Mouse (Mus musculus): ENCODE measurements at regions not wholly inside any gene's neighbourhood (a gene's known extent, or its start where the extent isn't known, plus 50 kb on each side); places are given as distances from the start of the nearest gene placed in this dataset.

DNA sequence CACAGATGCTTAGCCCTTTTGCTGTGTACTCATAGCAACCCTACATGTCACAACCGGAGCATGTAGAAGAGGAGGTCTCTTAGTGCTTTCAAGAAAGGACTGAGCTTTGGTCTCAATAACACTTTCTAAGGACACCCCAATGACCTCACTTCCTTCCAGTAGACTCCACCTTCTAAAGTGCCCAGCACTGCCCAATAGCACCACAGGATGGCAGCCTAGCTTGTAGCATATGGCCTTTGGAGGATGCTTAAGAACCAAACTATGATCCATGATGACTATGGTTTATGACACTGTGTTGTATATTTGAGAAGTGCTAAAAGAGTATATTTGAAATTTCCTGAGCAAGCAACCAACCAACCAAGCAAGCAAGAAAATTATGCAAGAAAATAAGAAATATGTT lies 223.3 kb upstream of the Elac2 start:
- ATAC-seq (replicated peaks; ENCODE audit: low FRiP score, low TSS enrichment, poor library complexity, severe bottlenecking) = peak; percentile 94

DNA sequence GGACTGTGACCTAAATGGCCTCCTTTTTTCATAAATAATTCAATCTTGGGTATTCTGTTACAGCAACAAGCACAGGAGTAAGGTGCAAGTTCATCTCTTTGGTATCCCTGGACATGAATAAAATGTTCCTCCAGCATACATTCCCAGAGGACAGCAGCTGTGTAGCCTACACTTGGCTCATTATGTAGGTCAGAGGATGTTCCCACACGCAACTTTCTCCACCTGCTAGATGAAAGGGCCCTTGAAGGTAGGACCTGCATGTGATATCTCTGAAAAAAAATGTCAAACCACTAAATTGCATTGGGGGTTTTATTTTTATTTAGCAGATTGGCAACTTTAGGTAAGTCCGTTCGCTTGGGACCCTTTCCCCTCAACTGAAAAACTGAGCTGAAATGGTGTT lies 218.2 kb upstream of the Elac2 start:
- ATAC-seq (replicated peaks; ENCODE audit: low FRiP score, low TSS enrichment, poor library complexity, severe bottlenecking) = no peak

DNA sequence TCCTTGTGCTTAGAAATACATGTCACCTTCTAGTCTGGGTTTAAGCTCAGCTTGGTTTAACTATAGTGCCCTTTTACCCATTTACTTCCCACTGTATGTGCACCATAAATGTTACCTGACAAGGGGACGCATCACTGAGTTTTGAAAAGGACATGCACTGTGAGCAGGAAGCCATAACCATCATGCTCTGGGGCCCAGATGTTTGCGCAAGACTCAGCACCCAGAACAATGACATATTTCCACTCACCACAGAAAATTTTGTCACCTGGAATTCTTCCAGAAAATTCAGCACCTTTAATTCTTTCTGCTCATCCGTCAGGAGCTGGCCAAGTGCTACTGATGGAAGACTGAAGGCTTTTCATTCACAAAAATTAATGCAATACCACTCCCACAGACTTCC lies 216.1 kb upstream of the Elac2 start:
- ATAC-seq (replicated peaks; ENCODE audit: low FRiP score, low TSS enrichment, poor library complexity, severe bottlenecking) = no peak

DNA sequence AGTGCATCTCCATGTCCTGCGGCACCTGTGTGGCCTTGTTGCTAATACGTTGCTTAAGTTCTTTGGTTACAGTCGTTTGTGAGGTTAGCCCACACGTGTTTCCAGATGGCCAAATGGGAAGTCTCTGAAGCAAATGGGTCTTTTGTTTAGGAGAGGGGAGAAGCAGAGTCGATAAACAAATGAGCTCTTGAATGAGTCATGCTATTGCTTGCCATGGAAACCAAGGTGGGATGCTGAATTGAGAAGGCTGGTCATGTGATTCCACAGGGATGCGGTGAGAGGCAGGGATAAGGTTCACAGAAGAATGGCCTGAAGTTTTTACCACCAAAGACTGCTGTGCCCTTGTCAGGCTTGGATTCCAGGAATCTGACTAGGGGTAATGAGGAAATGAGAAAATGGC lies 214.8 kb upstream of the Elac2 start:
- ATAC-seq (replicated peaks; ENCODE audit: low FRiP score, low TSS enrichment, poor library complexity, severe bottlenecking) = no peak

DNA sequence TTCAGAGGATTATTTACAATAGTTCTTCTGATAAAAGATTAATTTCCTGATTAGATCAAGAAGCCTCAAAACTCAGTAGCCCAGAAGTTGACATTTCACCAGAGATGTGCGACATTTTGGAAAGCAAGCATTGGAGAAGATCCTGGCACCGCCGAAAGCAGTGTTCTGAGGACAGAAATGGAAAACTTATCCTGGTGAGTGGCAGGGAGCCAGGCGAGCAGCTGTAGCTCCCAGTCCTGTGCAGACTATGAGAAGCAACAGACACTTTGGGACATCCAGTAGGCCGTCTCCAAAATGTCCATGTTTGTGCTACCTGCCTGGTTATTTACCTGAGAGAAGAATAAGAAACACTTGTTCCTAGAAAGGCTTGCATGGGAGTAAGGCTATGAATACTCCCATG lies 202.1 kb upstream of the Elac2 start:
- ATAC-seq (replicated peaks; ENCODE audit: low FRiP score, low TSS enrichment, poor library complexity, severe bottlenecking) = no peak

DNA sequence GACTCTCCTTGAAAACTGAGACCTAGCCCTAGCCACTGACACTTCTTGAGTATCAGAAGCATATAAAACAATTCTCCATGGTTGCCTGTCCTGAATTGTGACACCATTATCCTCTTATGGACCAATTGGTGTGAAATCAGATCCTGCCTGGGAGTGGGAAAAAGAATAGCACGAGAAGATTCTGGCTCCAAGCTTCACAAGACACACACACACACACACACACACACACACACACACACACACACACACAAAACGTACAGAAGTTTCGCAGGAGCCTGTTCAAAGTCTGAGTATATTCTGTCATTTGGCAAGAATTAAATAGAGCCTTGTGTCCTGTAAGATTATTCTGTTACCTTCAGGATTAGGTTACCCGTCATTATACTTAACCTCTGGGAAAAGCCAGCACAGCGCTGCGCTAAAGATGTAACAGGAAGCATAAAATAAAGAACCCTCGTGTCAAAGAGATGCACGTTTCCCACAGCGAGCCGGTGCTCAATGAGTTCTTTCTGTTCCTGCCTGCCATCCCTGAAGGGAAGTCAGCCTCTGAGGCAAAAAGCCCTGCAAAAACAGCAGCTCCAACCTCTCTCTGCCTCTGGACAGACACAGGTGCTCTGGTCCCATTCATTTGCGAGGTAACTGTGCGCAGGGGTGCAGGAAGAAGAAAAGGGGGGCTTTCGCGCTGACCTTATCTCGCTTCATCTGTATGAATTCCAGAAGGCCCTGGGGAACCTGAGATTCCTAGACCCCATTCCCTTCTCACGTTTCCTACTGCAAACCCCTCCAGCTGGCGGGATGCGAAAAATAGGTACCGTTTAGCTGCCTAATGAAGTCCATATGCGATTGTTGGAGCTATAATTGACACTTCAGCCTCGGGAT lies 178.4 kb upstream of the Elac2 start:
- ATAC-seq (replicated peaks; ENCODE audit: low FRiP score, low TSS enrichment, poor library complexity, severe bottlenecking) = no peak

DNA sequence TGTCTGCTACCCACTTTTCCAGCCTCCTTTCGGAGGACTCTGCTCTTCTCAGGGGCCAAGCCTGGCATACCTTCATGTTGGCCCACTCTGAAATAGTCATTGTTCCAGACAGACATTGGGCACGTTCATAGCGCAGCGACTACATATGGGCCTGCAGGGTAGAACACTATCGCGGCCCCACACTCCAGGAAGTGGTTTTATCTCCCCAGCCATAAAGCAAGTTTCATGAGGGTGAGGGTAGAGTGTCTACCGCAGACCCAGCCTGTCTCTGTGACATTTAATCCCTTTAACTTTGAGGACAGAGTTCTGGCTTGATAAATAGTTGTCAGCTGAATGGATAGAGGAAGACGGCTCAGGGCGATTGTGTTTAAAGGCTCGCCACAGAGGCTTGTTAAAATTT lies 177.5 kb upstream of the Elac2 start:
- ATAC-seq (replicated peaks; ENCODE audit: low FRiP score, low TSS enrichment, poor library complexity, severe bottlenecking) = peak; percentile 99

DNA sequence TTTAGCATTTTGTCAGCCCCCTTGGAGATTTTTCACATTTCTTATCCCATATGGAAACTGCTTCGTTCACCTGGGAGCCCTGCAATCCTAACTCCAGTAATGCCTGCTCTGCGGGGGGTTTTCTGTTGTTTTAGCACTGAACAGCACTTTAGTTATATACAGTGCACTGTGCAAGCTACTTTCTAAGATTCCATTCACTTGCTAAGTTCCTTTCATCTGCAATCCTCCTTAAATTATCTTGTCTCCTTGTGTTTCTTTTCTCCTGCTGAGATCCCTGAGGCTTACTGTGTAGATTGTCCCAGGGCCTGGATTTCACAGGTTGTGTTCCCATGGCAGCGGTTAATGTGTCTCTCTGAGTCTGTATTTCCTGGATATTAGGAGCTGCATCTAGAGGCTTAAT lies 173.3 kb upstream of the Elac2 start:
- no peak for ATAC-seq (replicated peaks; ENCODE audit: low FRiP score, low TSS enrichment, poor library complexity, severe bottlenecking)

DNA sequence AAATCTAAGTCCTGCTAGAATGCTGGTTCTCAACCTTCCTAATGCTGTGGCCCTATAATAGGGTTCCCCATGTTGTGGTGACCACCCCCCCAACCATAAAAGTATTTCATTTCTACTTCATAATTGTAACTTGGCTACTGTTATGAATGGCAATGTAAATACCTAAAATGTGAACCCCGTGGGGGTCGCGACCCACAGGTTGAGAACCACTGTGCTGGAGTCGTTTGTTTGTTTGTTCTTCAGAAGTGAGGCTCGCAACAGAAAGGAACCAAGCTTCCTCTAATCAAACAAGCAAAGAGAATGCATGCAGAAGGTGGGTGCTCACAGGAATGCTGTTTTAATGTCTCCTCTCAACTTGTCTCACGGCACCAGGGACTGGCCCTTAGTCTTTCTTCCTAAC lies 166.4 kb upstream of the Elac2 start:
- no peak for ATAC-seq (replicated peaks; ENCODE audit: low FRiP score, low TSS enrichment, poor library complexity, severe bottlenecking)

DNA sequence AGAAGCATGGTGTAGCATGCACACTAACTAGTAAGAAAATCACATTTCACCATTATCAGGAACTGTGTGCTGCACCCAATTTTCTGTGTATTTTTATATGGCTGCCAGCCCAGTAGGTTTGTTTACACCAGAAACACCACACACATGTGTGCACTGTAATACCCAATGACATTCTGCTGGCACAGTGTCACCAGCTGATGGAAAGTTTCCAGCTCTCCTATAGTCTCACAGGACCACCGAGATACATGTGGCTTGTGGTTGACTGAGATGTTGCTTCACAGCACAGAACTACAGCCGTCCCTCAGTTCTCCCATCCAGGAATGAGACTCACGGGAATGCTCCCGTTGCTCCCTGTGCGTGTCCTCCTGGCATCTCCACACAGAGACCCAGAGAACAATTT lies 149.4 kb upstream of the Elac2 start:
- ATAC-seq (replicated peaks; ENCODE audit: low FRiP score, low TSS enrichment, poor library complexity, severe bottlenecking) = no peak

DNA sequence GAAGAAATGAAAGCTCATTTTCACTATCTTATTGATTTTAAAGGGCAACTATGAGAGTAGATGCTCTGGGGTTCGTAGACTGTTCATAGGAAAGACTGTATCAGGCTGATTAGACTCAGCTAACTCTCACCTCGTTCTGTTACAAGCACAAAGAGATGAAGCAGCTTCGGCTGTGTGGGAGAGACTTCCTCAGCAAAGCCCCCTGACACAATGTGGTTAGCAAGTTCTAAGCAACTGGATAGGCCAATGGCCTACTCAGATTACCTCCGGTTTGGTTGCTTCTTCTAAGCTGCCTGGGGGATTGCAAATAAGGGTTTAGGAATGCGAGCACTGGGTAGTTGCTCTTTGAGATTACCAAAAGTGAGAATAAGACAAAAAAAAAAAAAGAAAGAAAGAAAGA lies 146.4 kb upstream of the Elac2 start:
- no peak for ATAC-seq (replicated peaks; ENCODE audit: low FRiP score, low TSS enrichment, poor library complexity, severe bottlenecking)

DNA sequence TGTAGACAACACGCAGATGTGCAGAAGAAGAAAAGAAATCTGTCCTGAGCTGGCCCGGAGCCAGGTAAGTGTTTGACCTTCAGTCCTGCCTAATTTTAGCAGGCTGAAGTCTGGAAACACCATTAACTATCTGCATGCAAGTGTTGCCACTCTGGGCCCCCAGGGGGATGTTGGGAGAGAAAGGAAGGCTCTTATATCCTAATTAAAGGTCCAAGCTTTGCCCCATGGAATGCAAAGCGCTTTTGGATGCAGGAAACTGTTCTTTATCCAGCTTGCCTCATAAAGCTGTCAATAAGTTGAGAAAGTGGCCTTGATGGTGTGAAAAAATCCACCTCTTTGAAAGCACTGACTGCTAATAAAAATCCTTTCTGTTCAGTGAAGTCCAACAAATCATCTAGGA lies 145.1 kb upstream of the Elac2 start:
- no peak for ATAC-seq (replicated peaks; ENCODE audit: low FRiP score, low TSS enrichment, poor library complexity, severe bottlenecking)

DNA sequence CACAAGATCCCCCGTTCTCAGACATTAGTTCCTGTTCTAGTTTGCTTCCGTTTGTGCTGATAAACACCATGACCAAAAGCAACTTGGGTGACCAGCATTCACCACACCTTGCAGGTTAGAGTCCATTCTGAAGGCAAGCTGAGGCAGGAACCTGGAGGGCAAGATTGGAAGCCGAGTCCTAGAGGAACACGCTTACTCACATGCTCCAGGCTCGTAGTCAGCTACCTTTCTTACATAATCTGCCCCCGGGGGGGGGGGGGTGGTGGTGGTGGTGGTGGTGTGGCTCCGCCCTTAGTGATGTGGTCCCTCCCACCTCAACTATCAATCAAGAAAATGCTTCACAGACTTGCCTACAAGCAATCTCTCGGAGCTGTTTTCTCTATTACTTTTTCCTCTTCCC lies 142.1 kb upstream of the Elac2 start:
- no peak for ATAC-seq (replicated peaks; ENCODE audit: low FRiP score, low TSS enrichment, poor library complexity, severe bottlenecking)

DNA sequence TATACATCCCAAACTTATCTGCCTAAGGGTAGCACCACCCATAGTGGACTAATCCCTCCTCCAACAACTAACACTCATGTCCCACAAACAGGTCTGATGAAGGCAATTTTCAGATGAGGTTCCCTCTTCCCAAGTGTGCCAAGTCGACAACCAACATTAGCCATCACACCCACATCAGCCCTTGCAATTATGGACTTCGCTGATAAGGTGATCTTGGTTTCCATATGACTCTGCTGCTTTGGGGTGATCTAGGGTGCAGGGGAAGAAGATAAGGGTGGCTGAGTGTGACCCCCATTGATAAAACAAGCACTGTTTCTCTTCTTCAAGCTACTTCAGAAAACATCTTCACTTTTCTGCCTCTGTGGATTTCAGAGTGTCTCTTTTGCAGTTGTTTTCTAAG lies 137.7 kb upstream of the Elac2 start:
- ATAC-seq (replicated peaks; ENCODE audit: low FRiP score, low TSS enrichment, poor library complexity, severe bottlenecking) = peak; percentile 86

DNA sequence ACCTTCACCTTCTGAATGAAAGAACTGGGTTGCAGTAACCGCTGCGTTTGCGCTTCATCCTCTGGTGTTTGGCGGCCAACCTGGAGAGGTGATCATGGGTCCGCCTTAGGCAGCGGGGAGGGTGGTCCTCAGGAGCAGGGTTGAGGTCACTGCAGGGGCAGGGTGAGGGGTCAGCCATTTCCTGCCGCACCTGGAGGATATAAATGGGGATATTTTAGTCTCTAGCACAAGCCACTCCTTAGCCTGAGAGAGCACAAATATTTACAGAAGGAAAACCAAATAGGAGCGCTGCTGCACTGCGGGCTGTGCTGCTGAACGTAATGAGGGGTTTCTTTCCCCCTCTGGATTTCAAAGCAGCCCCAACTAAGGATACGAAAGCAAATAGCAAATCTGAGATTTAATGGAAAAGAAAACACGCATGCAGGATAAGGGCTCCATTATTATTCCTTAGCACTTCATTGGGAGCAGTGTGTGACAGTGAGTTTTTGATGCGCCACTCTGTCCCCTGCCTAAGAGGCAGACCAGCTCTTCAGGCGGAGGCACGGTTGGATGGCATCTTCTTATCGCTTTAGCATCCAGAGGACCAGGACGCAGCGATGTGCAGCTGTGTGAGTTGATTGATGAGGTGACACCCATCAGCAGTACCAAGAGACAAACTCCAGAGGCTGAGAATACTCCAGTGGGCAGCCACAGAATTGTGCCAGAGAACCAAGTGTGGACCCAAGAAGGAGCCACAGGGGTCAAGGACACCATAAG lies 135.9 kb upstream of the Elac2 start:
- ATAC-seq (replicated peaks; ENCODE audit: low FRiP score, low TSS enrichment, poor library complexity, severe bottlenecking) = no peak

DNA sequence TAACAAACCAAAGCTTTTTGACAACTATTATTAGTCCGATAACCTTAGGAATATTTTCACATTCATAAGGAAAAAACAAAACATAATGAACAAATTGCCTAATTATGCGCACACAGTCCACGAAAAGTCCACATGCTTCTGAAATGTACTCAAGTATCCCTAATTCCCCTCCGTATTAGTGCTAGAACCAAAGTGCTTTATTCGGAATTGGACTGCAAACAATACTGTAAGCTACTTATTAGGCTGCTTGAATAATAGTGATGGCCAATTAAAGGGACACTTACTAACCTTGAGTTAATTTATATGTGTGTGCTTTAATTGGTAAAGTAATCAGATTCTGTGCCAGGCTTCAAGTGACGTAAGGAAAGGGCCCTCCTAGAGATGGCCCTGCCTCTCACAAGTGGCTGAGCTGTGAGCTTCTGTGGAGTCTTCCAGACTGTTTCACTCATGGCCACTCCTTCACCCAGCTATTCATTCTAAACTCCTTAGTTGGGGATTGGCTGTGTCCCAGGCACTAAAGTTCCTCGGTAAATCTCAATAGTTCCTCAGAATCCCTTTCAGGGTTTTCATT lies 132.2 kb upstream of the Elac2 start:
- no peak for ATAC-seq (replicated peaks; ENCODE audit: low FRiP score, low TSS enrichment, poor library complexity, severe bottlenecking)

DNA sequence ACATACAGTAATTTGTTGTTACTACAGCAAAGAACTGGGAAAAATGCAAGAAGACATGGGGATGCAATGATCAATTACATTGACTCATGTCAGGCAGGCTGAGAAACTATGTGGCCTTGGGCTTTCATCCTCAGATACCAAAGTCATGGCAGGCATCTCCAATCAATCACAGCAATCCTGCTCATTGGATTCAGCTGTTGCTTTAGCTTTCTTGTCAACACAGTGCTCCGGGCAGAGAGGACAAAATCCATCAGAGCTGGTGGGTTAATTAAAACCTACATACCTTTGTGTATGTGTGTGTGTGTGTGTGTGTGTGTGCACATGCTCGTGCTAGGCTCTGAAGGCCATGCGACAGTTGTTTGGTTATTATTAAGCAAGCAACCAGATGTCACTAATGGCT lies 119.2 kb upstream of the Elac2 start:
- no peak for ATAC-seq (replicated peaks; ENCODE audit: low FRiP score, low TSS enrichment, poor library complexity, severe bottlenecking)

DNA sequence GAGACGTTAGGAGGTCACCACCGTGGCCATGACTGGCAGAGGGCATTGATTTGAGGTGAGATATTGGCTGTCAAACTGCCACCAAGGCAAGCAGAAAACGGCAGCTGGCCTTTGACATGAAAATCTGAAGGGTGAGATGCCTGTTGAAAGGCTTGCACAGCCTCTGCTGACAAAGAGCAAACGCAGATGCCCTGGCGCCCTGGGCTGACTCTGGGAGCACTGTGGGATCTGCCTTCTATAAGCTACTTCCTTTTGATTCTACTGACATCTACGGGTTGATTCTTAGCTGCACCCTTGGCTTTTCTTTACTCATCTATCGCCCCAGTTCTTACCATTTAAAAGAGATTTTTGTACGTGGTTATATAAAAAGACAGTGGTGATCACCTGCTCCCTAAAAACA lies 98.2 kb upstream of the Elac2 start:
- ATAC-seq (replicated peaks; ENCODE audit: low FRiP score, low TSS enrichment, poor library complexity, severe bottlenecking) = no peak

DNA sequence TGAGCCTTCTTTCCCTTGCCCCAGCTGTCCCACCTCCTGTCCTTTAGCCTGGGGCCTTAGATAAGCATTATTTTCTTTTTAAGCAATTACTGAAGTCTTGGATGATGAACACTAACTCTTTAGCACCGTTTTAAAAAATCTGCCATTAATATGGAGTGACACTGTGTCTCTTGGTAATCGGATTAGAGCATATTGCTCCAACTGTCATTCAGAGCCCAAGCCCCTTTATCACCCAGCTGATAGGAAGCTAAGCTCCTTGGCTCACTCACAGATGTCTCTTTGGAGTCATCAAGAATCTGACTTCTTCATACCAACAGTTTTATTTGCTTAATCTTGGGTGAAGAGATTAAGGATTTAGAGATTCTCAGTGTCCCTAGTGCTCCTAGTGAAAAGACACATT lies 94.3 kb upstream of the Elac2 start:
- ATAC-seq (replicated peaks; ENCODE audit: low FRiP score, low TSS enrichment, poor library complexity, severe bottlenecking) = no peak

DNA sequence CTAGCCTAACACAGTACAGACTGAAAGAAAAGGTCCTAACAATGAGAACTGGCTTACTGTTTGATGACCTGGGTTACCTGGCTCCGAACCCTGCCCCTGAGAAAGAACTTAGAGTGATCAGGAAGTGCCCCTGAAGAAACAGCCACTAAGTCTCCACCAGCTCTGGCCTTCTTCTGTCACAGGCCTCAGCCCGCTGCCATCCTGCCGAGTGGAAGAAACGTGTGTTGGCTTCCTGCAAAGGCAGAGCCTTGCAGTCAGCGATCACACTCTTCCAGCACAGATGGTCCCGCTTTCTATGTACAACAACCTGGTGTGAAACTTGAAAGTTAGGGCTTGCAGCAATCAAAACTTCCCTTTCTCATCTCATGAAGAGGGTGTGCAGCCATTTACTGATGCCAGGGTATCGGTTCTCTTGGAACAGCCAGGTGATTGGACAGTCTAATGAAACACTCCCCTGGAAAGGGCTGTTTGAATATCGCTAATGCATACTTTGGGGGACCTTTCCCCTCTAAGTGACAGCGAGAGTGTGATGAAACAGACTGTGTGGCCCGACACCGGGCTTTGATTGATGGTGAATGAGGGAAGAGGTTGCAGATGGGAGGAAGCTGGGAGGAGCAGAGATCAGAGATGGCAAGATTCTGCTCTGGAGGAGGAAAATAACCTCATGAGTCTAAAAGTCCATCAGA lies 89.4 kb upstream of the Elac2 start:
- ATAC-seq (replicated peaks; ENCODE audit: low FRiP score, low TSS enrichment, poor library complexity, severe bottlenecking) = no peak

All from megakaryocyte-erythroid progenitor cell, adult 5-6 weeks (primary cell).